ENCODE assay signal across 12 mouse cellular contexts in genomic region chr4:49479035-49479434, GRCm38 (mm10). TPM values are rescaled to one million over a fixed set of nuclear protein-coding genes. Genes with fewer than 3 reads are reported as not detected.
"Had no signal": no experiment of that assay in that cellular context is flagged by ENCODE, and none has a peak within 500 bp of the region (broad histone marks: within the 10 kb centered on the region; RNA-seq: fewer than 3 reads in every experiment).

No protein-coding gene starts in this region.

RNA-seq across cellular contexts. Expression of gene Acnat1, which starts 5.3 kb away (rescaled TPM):
- total RNA-seq: layer of hippocampus, adult 2 months; left cerebral cortex, postnatal 36 days; monocyte, adult 5-6 weeks; neutrophil, adult 5-6 weeks had no signal
- polyA plus RNA-seq: kidney, embryonic 14.5 days; limb, embryonic 12.5 days; midbrain, embryonic 10.5 days; midbrain, embryonic 15.5 days; neural tube, embryonic 12.5 days had no signal

RNA-seq across cellular contexts. Expression of gene Baat, which starts 27.3 kb away (rescaled TPM):
- total RNA-seq: megakaryocyte, adult 5-6 weeks; monocyte, adult 5-6 weeks; neutrophil, adult 5-6 weeks had no signal
- polyA plus RNA-seq: kidney, embryonic 14.5 days; limb, embryonic 12.5 days; lung, embryonic 16.5 days; midbrain, embryonic 15.5 days; stomach, postnatal 0 days had no signal
